Mouse (Mus musculus): ENCODE results near the gene Chmp6. TPM values are rescaled to one million over a fixed set of nuclear protein-coding genes. Genes with fewer than 3 reads are reported as not detected.

Chmp6 gene
- polyA plus RNA-seq, 1 experiment from 2014 or later: 62.4 TPM

DNA sequence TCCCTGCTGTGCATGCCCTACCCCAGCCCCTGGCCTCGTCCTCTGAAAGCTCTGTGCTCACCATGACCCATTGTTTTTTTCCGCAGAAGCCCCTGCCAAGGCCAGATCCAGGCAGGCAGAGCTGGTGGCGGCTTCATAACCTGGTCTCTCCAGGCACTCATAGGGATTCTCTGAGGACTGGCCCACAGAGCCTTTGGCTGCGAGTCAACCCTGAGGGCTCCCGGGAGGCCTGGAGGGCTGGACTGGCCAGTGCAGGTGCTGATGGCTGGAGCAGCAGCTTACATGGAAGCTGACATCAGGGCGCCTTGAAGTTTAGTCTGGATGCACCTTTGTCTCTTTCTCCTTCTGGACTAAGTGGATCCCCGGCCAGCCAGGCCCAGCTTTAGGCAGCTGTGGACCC lies 5.3 kb downstream of the Chmp6 start:
- 82% methylated on average over 7 of the region's 7 CpGs for WGBS
- peaks cover 15 to 37% of the 10 kb centered on the region in 2 experiments for H3K4me1 ChIP-seq (ENCODE audit: control insufficient read depth in 2 of 2, insufficient read depth in 2 of 2, low read length in 2 of 2)

GRCm38 (mm10) chr11:119919432-119919831 lies 6.2 kb downstream of the Chmp6 start:
- no peak for ATAC-seq (ENCODE audit: insufficient number of reproducible peaks, insufficient read depth, low FRiP score, low read depth)

More for the DNA sequence above, 5.3 kb downstream of the Chmp6 start:
- ATAC-seq (ENCODE audit: insufficient number of reproducible peaks, insufficient read depth, low FRiP score, low read depth): no peak
- no peak overlapping the region for H3K9ac ChIP-seq (ENCODE audit: low read length)
- no peak overlapping the region for H3K27ac ChIP-seq (replicated peaks in 1 of 2; ENCODE audit: control insufficient read depth in 1 of 2, insufficient read depth in 1 of 2, low read depth in 2 of 2, low read length in 2 of 2)
- no peak overlapping the region for H3K4me2 ChIP-seq (ENCODE audit: low read length)
- H3K27me3 ChIP-seq (ENCODE audit: control insufficient read depth, insufficient read depth, low read length): no peaks in the 10 kb centered on the region
- no peaks in the 10 kb centered on the region for H3K9me3 ChIP-seq (ENCODE audit: control insufficient read depth, low read length)
- peaks cover 41% of the 10 kb centered on the region for H3K36me3 ChIP-seq (ENCODE audit: control insufficient read depth, insufficient read depth, low read length)
- no peak overlapping the region for H3K4me3 ChIP-seq (ENCODE audit: control insufficient read depth in 1 of 2, insufficient read depth in 1 of 2, low read depth in 1 of 2, low read length in 2 of 2)

DNA sequence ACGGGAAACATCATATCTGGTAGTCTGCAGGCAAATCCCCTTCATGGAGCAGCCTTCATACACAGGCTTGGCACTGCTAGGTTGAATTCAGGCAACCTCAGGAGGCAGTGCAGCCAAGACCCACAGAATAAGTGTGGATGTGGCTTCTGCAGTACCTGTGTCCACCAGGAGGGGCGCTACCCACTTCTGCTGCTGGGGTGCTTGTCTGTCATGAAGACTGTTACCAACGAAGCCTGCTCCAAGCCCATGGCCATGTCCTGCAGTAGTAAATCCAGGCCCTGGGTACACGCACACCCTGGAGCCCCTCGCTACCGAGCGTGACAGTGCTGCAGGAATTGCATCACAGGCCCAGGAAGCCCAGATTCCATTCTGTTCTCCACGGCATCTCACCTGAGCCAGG lies 6.7 kb downstream of the Chmp6 start:
- Histone ChIP-seq H3K9me3 (ENCODE audit: control insufficient read depth, low read length) (no peaks in the 10 kb centered on the region), H3K27ac (replicated peaks in 1 of 2; ENCODE audit: control insufficient read depth in 1 of 2, insufficient read depth in 1 of 2, low read depth in 2 of 2, low read length in 2 of 2) (no peak overlapping the region), H3K36me3 (ENCODE audit: control insufficient read depth, insufficient read depth, low read length) (peaks cover 41% of the 10 kb centered on the region), H3K4me3 (ENCODE audit: control insufficient read depth in 1 of 2, insufficient read depth in 1 of 2, low read depth in 1 of 2, low read length in 2 of 2) (no peak overlapping the region), H3K27me3 (ENCODE audit: control insufficient read depth, insufficient read depth, low read length) (no peaks in the 10 kb centered on the region), H3K4me1 (ENCODE audit: control insufficient read depth in 2 of 2, insufficient read depth in 2 of 2, low read length in 2 of 2) (peaks cover 10 to 29% of the 10 kb centered on the region in 2 experiments; a peak in 3 of 4 replicates), H3K4me2 (ENCODE audit: low read length) (no peak overlapping the region), H3K9ac (ENCODE audit: low read length) (no peak overlapping the region)
- 68% methylated on average over 8 of the region's 8 CpGs for WGBS
- ATAC-seq (ENCODE audit: insufficient number of reproducible peaks, insufficient read depth, low FRiP score, low read depth): no peak

More at GRCm38 (mm10) chr11:119919432-119919831, 6.2 kb downstream of the Chmp6 start:
- Histone ChIP-seq H3K4me2 (ENCODE audit: low read length) (no peak overlapping the region), H3K9ac (ENCODE audit: low read length) (no peak overlapping the region), H3K9me3 (ENCODE audit: control insufficient read depth, low read length) (no peaks in the 10 kb centered on the region), H3K27me3 (ENCODE audit: control insufficient read depth, insufficient read depth, low read length) (no peaks in the 10 kb centered on the region), H3K4me3 (ENCODE audit: control insufficient read depth in 1 of 2, insufficient read depth in 1 of 2, low read depth in 1 of 2, low read length in 2 of 2) (no peak overlapping the region), H3K36me3 (ENCODE audit: control insufficient read depth, insufficient read depth, low read length) (peaks cover 41% of the 10 kb centered on the region), H3K27ac (replicated peaks in 1 of 2; ENCODE audit: control insufficient read depth in 1 of 2, insufficient read depth in 1 of 2, low read depth in 2 of 2, low read length in 2 of 2) (no peak overlapping the region), H3K4me1 (ENCODE audit: control insufficient read depth in 2 of 2, insufficient read depth in 2 of 2, low read length in 2 of 2) (peaks cover 14 to 34% of the 10 kb centered on the region in 2 experiments)
- WGBS: 89% methylated on average over 4 of the region's 4 CpGs

DNA sequence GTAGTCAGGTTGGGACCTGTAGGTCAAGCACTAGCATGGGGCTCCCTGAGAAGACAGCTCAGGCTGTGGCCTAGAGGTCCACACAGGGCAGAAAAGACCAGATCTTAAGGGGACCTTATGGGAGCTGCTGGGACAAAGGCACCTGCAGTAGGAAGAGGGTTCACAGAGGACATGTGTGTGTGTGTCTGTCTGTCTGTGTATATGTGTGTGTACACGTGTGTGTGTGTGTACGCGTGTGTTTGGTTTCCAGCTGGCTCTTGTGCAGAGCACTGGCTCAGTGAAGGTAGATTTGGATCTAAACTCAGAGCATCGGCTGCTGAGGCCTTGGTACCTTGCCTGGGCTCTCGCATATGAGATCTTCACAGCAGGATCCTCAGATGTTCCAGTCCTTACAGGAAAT lies 7.4 kb downstream of the Chmp6 start:
- Histone ChIP-seq H3K4me3 (ENCODE audit: control insufficient read depth in 1 of 2, insufficient read depth in 1 of 2, low read depth in 1 of 2, low read length in 2 of 2) (no peak overlapping the region), H3K9me3 (ENCODE audit: control insufficient read depth, low read length) (no peaks in the 10 kb centered on the region), H3K9ac (ENCODE audit: low read length) (no peak overlapping the region), H3K4me1 (ENCODE audit: control insufficient read depth in 2 of 2, insufficient read depth in 2 of 2, low read length in 2 of 2) (peaks cover 5 to 21% of the 10 kb centered on the region in 2 experiments; a peak in 3 of 4 replicates), H3K27ac (replicated peaks in 1 of 2; ENCODE audit: control insufficient read depth in 1 of 2, insufficient read depth in 1 of 2, low read depth in 2 of 2, low read length in 2 of 2) (no peak overlapping the region), H3K4me2 (ENCODE audit: low read length) (no peak overlapping the region), H3K27me3 (ENCODE audit: control insufficient read depth, insufficient read depth, low read length) (no peaks in the 10 kb centered on the region), H3K36me3 (ENCODE audit: control insufficient read depth, insufficient read depth, low read length) (peaks cover 39% of the 10 kb centered on the region)
- 85% methylated on average over 5 of the region's 5 CpGs for WGBS
- no peak for ATAC-seq (ENCODE audit: insufficient number of reproducible peaks, insufficient read depth, low FRiP score, low read depth)

DNA sequence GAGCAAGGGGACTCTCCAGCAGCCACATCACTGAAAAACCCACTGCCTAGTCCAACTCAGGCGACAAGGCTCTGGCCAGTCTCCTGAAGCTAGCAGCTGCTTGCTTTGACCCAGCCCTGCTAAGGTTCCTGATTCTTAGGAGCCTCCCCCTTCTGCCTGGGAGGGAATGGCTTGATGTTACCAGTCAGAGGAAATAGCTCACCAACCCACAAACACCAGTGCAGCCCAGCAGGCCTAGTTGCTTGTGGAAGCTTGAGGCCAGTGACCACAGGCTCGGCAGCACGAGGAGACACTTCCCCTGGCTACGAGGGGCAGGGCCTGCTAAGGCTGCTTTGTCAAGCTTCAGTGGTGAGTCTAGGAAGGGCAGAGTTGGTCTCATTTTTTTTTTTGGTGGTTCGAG lies 11.9 kb downstream of the Chmp6 start:
- Histone ChIP-seq H3K9me3 (ENCODE audit: control insufficient read depth, low read length) (no peaks in the 10 kb centered on the region), H3K4me1 (ENCODE audit: control insufficient read depth in 2 of 2, insufficient read depth in 2 of 2, low read length in 2 of 2) (peaks cover 3 to 8% of the 10 kb centered on the region in 2 experiments; a peak in 2 of 4 replicates), H3K27me3 (ENCODE audit: control insufficient read depth, insufficient read depth, low read length) (no peaks in the 10 kb centered on the region), H3K36me3 (ENCODE audit: control insufficient read depth, insufficient read depth, low read length) (no peaks in the 10 kb centered on the region), H3K27ac (replicated peaks in 1 of 2; ENCODE audit: control insufficient read depth in 1 of 2, insufficient read depth in 1 of 2, low read depth in 2 of 2, low read length in 2 of 2) (no peak overlapping the region), H3K4me3 (ENCODE audit: control insufficient read depth in 1 of 2, insufficient read depth in 1 of 2, low read depth in 1 of 2, low read length in 2 of 2) (no peak overlapping the region), H3K4me2 (ENCODE audit: low read length) (no peak overlapping the region), H3K9ac (ENCODE audit: low read length) (no peak overlapping the region)
- 68% methylated on average over 5 of the region's 5 CpGs for WGBS
- no peak for ATAC-seq (ENCODE audit: insufficient number of reproducible peaks, insufficient read depth, low FRiP score, low read depth)

- Histone ChIP-seq H3K9me3 (ENCODE audit: control insufficient read depth, low read length) (peaks cover 5% of the 10 kb centered on the region; the same call in 1 of the 2 replicates), H3K4me2 (ENCODE audit: low read length) (no peak overlapping the region), H3K27ac (replicated peaks in 1 of 2; ENCODE audit: control insufficient read depth in 1 of 2, insufficient read depth in 1 of 2, low read depth in 2 of 2, low read length in 2 of 2) (no peak overlapping the region), H3K36me3 (ENCODE audit: control insufficient read depth, insufficient read depth, low read length) (no peaks in the 10 kb centered on the region), H3K27me3 (ENCODE audit: control insufficient read depth, insufficient read depth, low read length) (no peaks in the 10 kb centered on the region), H3K9ac (ENCODE audit: low read length) (no peak overlapping the region), H3K4me1 (ENCODE audit: control insufficient read depth in 2 of 2, insufficient read depth in 2 of 2, low read length in 2 of 2) (peaks cover 3 to 5% of the 10 kb centered on the region in 2 experiments; a peak in 2 of 4 replicates), H3K4me3 (ENCODE audit: control insufficient read depth in 1 of 2, insufficient read depth in 1 of 2, low read depth in 1 of 2, low read length in 2 of 2) (no peak overlapping the region)
- 58% methylated on average over 5 of the region's 5 CpGs for WGBS
- ATAC-seq (ENCODE audit: insufficient number of reproducible peaks, insufficient read depth, low FRiP score, low read depth): no peak
Measured at GRCm38 (mm10) chr11:119926762-119927161, 13.5 kb downstream of the Chmp6 start.

GRCm38 (mm10) chr11:119928023-119928681 lies 14.9 kb downstream of the Chmp6 start:
- peaks cover 5% of the 10 kb centered on the region; the same call in 1 of the 2 replicates for H3K9me3 ChIP-seq (ENCODE audit: control insufficient read depth, low read length)
- no peak overlapping the region for H3K9ac ChIP-seq (ENCODE audit: low read length)
- H3K4me2 ChIP-seq (ENCODE audit: low read length): peak overlapping the region; percentile 35
- no peak for ATAC-seq (ENCODE audit: insufficient number of reproducible peaks, insufficient read depth, low FRiP score, low read depth)
- no peaks in the 10 kb centered on the region for H3K36me3 ChIP-seq (ENCODE audit: control insufficient read depth, insufficient read depth, low read length)
- H3K27ac ChIP-seq (replicated peaks in 1 of 2; ENCODE audit: control insufficient read depth in 1 of 2, insufficient read depth in 1 of 2, low read depth in 2 of 2, low read length in 2 of 2): no peak overlapping the region
- no peaks in the 10 kb centered on the region for H3K27me3 ChIP-seq (ENCODE audit: control insufficient read depth, insufficient read depth, low read length)
- no peaks in the 10 kb centered on the region for H3K4me1 ChIP-seq (ENCODE audit: control insufficient read depth in 2 of 2, insufficient read depth in 2 of 2, low read length in 2 of 2)
- 47% methylated on average over 16 of the region's 16 CpGs for WGBS
- H3K4me3 ChIP-seq (ENCODE audit: control insufficient read depth in 1 of 2, insufficient read depth in 1 of 2, low read depth in 1 of 2, low read length in 2 of 2): peak overlapping the region in 1 of 2 experiments; percentile 32; a peak in 2 of 4 replicates

All from heart, embryonic 14.5 days (tissue).